Mouse (Mus musculus) adrenal gland, postnatal 10 days (tissue): ENCODE measurements around the gene Il17rd. TPM values are rescaled to one million over a fixed set of nuclear protein-coding genes. Genes with fewer than 3 reads are reported as not detected.

Source experiments
- DNase-seq: peaks from one replicate; pipeline ENCODE4 v3.0.0; 2021; ENCODE audit warnings: mixed read lengths
- total RNA-seq, 2 experiments: library from RNA; stranded (reverse); gene quantifications; 2 replicates each; pipeline ENCODE4 v1.2.3; 2021

Il17rd gene
- total RNA-seq, 2 experiments from 2014 or later, result 3.9 to 4.7 TPM

- DNase-seq, result no peak
These were observed 55.5 kb downstream of the Il17rd start for GRCm38 (mm10) chr14:27094247-27094646.

GRCm38 (mm10) chr14:27096133-27096532 is 57.4 kb downstream of the Il17rd start:
- no peak for DNase-seq

GRCm38 (mm10) chr14:27096779-27097178 is 58.0 kb downstream of the Il17rd start:
- DNase-seq, result peak; percentile 80

- DNase-seq, result no peak
These were observed 63.0 kb downstream of the Il17rd start for GRCm38 (mm10) chr14:27101735-27102134.

- DNase-seq, result no peak
These were observed 64.0 kb downstream of the Il17rd start for GRCm38 (mm10) chr14:27102720-27103119.

GRCm38 (mm10) chr14:27105731-27106457 is 67.2 kb downstream of the Il17rd start:
- no peak for DNase-seq

- DNase-seq, result peak; percentile 54
These were observed 70.2 kb downstream of the Il17rd start for GRCm38 (mm10) chr14:27108748-27109504.

GRCm38 (mm10) chr14:27114362-27115274 is 75.9 kb downstream of the Il17rd start, which contains the start of gene Arhgef3:
TSS of gene Arhgef3 (plus strand) at chr14:27114899.
- peak; percentile 88 for DNase-seq

GRCm38 (mm10) chr14:27115275-27115660 is 76.5 kb downstream of the Il17rd start:
- peak; percentile 40 for DNase-seq

GRCm38 (mm10) chr14:27115991-27116390 is 77.2 kb downstream of the Il17rd start:
- DNase-seq, result no peak

GRCm38 (mm10) chr14:27116577-27117165 is 77.9 kb downstream of the Il17rd start:
- no peak for DNase-seq

- DNase-seq, result no peak
These were observed 79.8 kb downstream of the Il17rd start for GRCm38 (mm10) chr14:27118546-27118945.

GRCm38 (mm10) chr14:27122646-27123045 is 83.9 kb downstream of the Il17rd start:
- no peak for DNase-seq

- DNase-seq, result peak; percentile 63
These were observed 84.8 kb downstream of the Il17rd start for GRCm38 (mm10) chr14:27123543-27123942.

GRCm38 (mm10) chr14:27130031-27130430 is 91.3 kb downstream of the Il17rd start:
- DNase-seq, result no peak

GRCm38 (mm10) chr14:27130676-27131075 is 91.9 kb downstream of the Il17rd start:
- DNase-seq, result no peak

GRCm38 (mm10) chr14:27131521-27131920 is 92.8 kb downstream of the Il17rd start:
- peak; percentile 32 for DNase-seq

- no peak for DNase-seq
These were observed 100.2 kb downstream of the Il17rd start for GRCm38 (mm10) chr14:27138891-27139290.

GRCm38 (mm10) chr14:27139968-27140367 is 101.2 kb downstream of the Il17rd start:
- no peak for DNase-seq

GRCm38 (mm10) chr14:27141486-27141885 is 102.7 kb downstream of the Il17rd start:
- no peak for DNase-seq

GRCm38 (mm10) chr14:27142680-27143079 is 103.9 kb downstream of the Il17rd start:
- DNase-seq, result no peak
